Mouse (Mus musculus): ENCODE measurements at regions not wholly inside any gene's neighbourhood (a gene's known extent, or its start where the extent isn't known, plus 50 kb on each side); places are given as distances from the start of the nearest gene placed in this dataset.
"Not testable (repeated sequence)": the region's sequence is repeated elsewhere in the genome, so short reads cannot be mapped to it uniquely, and the experiment has no call there.

- Histone ChIP-seq H3K4me2 (ENCODE audit: low read length) (no peak overlapping the region), H3K27ac (ENCODE audit: low read length) (no peak overlapping the region), H3K36me3 (ENCODE audit: control insufficient read depth, insufficient read depth, low read length) (no peaks in the 10 kb centered on the region), H3K9me3 (replicated peaks; ENCODE audit: control insufficient read depth, low read length, poor library complexity, severe bottlenecking) (no peaks in the 10 kb centered on the region), H3K9ac (ENCODE audit: low read depth, low read length) (no peak overlapping the region), H3K4me3 (ENCODE audit: low read depth, low read length) (no peak overlapping the region), H3K27me3 (ENCODE audit: control insufficient read depth, insufficient read depth, low read depth, low read length) (no peaks in the 10 kb centered on the region), H3K4me1 (ENCODE audit: control insufficient read depth, insufficient read depth, low read length) (peaks cover 3% of the 10 kb centered on the region; the same call in 1 of the 2 replicates)
- WGBS, result 41% methylated on average over 2 of the region's 2 CpGs
- no peak for ATAC-seq
Measured at GRCm38 (mm10) chr1:124410236-124410635, 364.9 kb upstream of the Dpp10 start.

DNA sequence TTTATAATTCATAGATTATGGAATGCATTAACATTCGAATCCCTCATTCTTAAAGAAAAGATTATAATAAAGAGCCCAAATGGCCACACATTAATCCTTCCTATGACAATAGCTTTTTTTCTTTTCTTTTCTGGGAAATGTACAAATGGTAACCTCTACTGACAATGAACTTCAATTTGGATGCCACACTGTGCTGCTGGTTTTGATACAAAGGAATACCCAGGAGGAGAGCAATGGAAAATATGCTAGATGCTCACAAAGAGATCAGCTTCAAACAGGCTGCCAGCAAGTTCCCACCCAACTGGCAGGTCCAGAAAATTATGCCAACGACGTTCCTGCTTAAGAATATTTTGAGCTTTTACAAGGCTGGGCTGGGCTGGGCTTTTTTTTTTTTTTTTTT lies 364.4 kb upstream of the Dpp10 start:
- no peaks in the 10 kb centered on the region for H3K9me3 ChIP-seq (replicated peaks; ENCODE audit: control insufficient read depth, low read length, poor library complexity, severe bottlenecking)
- no peak overlapping the region for H3K27ac ChIP-seq (ENCODE audit: low read length)
- no peak overlapping the region for H3K4me3 ChIP-seq (ENCODE audit: low read depth, low read length)
- H3K4me1 ChIP-seq (ENCODE audit: control insufficient read depth, insufficient read depth, low read length), result peaks cover 3% of the 10 kb centered on the region; the same call in 1 of the 2 replicates
- H3K9ac ChIP-seq (ENCODE audit: low read depth, low read length), result no peak overlapping the region
- no peak overlapping the region for H3K4me2 ChIP-seq (ENCODE audit: low read length)
- no peaks in the 10 kb centered on the region for H3K36me3 ChIP-seq (ENCODE audit: control insufficient read depth, insufficient read depth, low read length)
- ATAC-seq, result no peak
- WGBS, result 31% methylated on average over 3 of the region's 3 CpGs
- no peaks in the 10 kb centered on the region for H3K27me3 ChIP-seq (ENCODE audit: control insufficient read depth, insufficient read depth, low read depth, low read length)

GRCm38 (mm10) chr1:124369604-124370003 lies 324.2 kb upstream of the Dpp10 start:
- Histone ChIP-seq H3K4me2 (ENCODE audit: low read length) (no peak overlapping the region), H3K27me3 (ENCODE audit: control insufficient read depth, insufficient read depth, low read depth, low read length) (no peaks in the 10 kb centered on the region), H3K9me3 (replicated peaks; ENCODE audit: control insufficient read depth, low read length, poor library complexity, severe bottlenecking) (no peaks in the 10 kb centered on the region), H3K27ac (ENCODE audit: low read length) (no peak overlapping the region), H3K4me1 (ENCODE audit: control insufficient read depth, insufficient read depth, low read length) (no peaks in the 10 kb centered on the region), H3K9ac (ENCODE audit: low read depth, low read length) (no peak overlapping the region), H3K4me3 (ENCODE audit: low read depth, low read length) (no peak overlapping the region), H3K36me3 (ENCODE audit: control insufficient read depth, insufficient read depth, low read length) (no peaks in the 10 kb centered on the region)
- no peak for ATAC-seq
- WGBS, result 21% methylated on average over 4 of the region's 4 CpGs

DNA sequence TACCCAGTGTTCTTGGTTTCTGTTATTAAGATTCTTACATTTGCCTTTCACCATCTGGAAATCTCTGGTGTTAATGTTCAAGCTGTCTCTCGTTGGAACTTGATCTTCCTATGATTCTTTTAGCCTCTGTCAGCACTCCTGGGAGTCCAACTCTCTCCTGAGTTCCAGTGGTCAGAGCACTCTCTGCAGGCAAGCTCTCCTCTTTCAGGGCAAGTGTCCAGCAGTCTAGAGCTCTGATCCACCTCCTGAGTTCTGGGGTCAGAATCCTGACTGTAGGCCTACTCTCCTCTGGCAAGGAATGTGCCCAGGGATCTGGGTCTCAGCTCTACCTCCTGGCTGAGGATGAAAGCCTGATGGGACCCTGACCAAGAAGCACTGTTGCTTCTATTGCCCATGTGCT lies 303.1 kb upstream of the Dpp10 start:
- not testable (repeated sequence) for H3K27me3 ChIP-seq (ENCODE audit: control insufficient read depth, insufficient read depth, low read depth, low read length); H3K9me3 ChIP-seq (replicated peaks; ENCODE audit: control insufficient read depth, low read length, poor library complexity, severe bottlenecking); H3K27ac ChIP-seq (ENCODE audit: low read length); H3K4me2 ChIP-seq (ENCODE audit: low read length); H3K4me1 ChIP-seq (ENCODE audit: control insufficient read depth, insufficient read depth, low read length); H3K36me3 ChIP-seq (ENCODE audit: control insufficient read depth, insufficient read depth, low read length); H3K4me3 ChIP-seq (ENCODE audit: low read depth, low read length); H3K9ac ChIP-seq (ENCODE audit: low read depth, low read length); ATAC-seq
- WGBS, result 83% methylated on average over 1 of the region's 1 CpGs

DNA sequence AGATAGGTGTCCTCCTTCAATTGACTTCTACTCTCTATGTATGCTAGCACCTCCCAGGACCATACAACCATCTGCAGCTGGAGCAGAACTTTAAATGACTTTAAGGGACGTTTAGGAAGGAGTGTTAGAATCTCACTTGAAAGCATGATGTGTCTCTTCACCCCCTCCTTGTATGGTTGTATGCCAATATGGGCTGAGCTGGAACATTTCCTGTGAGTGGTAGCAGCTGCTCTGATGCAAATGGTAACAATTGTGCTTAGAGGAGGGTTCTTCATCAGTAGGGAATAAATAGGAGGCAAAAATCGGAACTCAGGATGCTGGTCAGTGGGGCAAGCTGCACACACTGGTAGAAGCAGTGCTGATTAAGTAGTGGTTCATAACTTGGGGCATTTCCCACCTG lies 294.1 kb upstream of the Dpp10 start:
- Histone ChIP-seq H3K9me3 (replicated peaks; ENCODE audit: control insufficient read depth, low read length, poor library complexity, severe bottlenecking) (no peaks in the 10 kb centered on the region), H3K36me3 (ENCODE audit: control insufficient read depth, insufficient read depth, low read length) (no peaks in the 10 kb centered on the region), H3K27me3 (ENCODE audit: control insufficient read depth, insufficient read depth, low read depth, low read length) (no peaks in the 10 kb centered on the region), H3K27ac (ENCODE audit: low read length) (no peak overlapping the region), H3K4me3 (ENCODE audit: low read depth, low read length) (no peak overlapping the region), H3K4me1 (ENCODE audit: control insufficient read depth, insufficient read depth, low read length) (peaks cover 4% of the 10 kb centered on the region), H3K4me2 (ENCODE audit: low read length) (no peak overlapping the region), H3K9ac (ENCODE audit: low read depth, low read length) (no peak overlapping the region)
- ATAC-seq, result no peak
- 85% methylated on average over 2 of the region's 2 CpGs for WGBS

- H3K36me3 ChIP-seq (ENCODE audit: control insufficient read depth, insufficient read depth, low read length), result no peaks in the 10 kb centered on the region
- no peak overlapping the region for H3K4me3 ChIP-seq (ENCODE audit: low read depth, low read length)
- peaks cover 4% of the 10 kb centered on the region for H3K4me1 ChIP-seq (ENCODE audit: control insufficient read depth, insufficient read depth, low read length)
- ATAC-seq, result no peak
- H3K27ac ChIP-seq (ENCODE audit: low read length), result no peak overlapping the region
- no peaks in the 10 kb centered on the region for H3K27me3 ChIP-seq (ENCODE audit: control insufficient read depth, insufficient read depth, low read depth, low read length)
- no peak overlapping the region for H3K4me2 ChIP-seq (ENCODE audit: low read length)
- no peak overlapping the region for H3K9ac ChIP-seq (ENCODE audit: low read depth, low read length)
- no peaks in the 10 kb centered on the region for H3K9me3 ChIP-seq (replicated peaks; ENCODE audit: control insufficient read depth, low read length, poor library complexity, severe bottlenecking)
Measured at GRCm38 (mm10) chr1:124338648-124339047, 293.3 kb upstream of the Dpp10 start.

DNA sequence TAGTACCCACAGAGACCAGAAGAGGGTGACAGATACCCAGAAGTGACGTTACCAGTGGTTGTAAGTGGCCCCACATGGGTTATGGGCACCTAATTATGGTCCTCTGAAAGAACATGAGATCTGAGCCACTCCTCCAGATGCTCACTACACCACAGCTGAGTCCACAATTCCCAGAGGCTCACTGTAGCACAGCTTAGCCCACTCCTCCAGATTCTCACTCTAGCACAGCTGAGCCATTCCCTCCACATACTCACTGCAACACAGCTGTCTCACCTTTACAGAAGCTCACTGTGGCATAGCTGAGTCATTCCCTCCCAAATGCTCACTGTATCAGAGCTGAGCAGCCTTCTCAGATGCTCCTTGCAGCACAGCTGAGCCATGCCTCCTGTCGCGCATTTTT lies 286.9 kb upstream of the Dpp10 start:
- WGBS, result 75% methylated on average over 3 of the region's 3 CpGs
- ATAC-seq, result no peak
- Histone ChIP-seq H3K9ac (ENCODE audit: low read depth, low read length) (no peak overlapping the region), H3K36me3 (ENCODE audit: control insufficient read depth, insufficient read depth, low read length) (no peaks in the 10 kb centered on the region), H3K4me2 (ENCODE audit: low read length) (no peak overlapping the region), H3K27me3 (ENCODE audit: control insufficient read depth, insufficient read depth, low read depth, low read length) (no peaks in the 10 kb centered on the region), H3K4me1 (ENCODE audit: control insufficient read depth, insufficient read depth, low read length) (no peaks in the 10 kb centered on the region), H3K9me3 (replicated peaks; ENCODE audit: control insufficient read depth, low read length, poor library complexity, severe bottlenecking) (no peaks in the 10 kb centered on the region), H3K27ac (ENCODE audit: low read length) (no peak overlapping the region), H3K4me3 (ENCODE audit: low read depth, low read length) (no peak overlapping the region)
